Mouse (Mus musculus) erythroblast, embryonic 14.5 days (primary cell): Measurements from ENCODE around the gene Lrrc36.

Experiments used
- GATA1 ChIP-seq: IDR thresholded peaks from 2 replicates; pipeline ENCODE4 v1.6.1; 2012; ENCODE audit warnings: low read length, inconsistent platforms, mixed read lengths
- TAL1 ChIP-seq: IDR thresholded peaks from 3 replicates; pipeline ENCODE4 v1.6.1; 2012; ENCODE audit warnings: low read length, inconsistent platforms, mixed read lengths

DNA sequence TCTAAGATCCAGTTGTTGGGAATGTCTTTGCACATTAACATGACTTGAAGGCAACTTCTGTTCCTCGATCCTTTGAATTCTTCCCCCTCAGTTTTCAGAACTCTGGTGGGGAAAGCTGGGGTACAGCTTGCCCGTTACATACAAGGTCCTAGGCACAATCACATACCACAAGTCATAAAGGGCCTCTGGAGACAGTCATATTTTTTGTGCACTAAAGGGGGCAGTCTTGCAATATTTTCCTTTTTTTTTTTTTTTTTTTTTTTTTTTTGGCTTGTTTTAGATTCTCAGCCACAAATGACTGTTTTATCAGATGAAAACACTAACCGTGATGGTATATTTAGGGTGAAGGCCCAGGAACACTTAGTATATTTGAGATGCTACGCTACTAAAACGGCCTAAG is 39.9 kb downstream of the Lrrc36 start:
- no peak for TF ChIP-seq TAL1
- no peak for TF ChIP-seq GATA1
